Mouse (Mus musculus) forebrain, embryonic 12.5 days (tissue): ENCODE data around the gene Prss46. TPM values are rescaled to one million over a fixed set of nuclear protein-coding genes. Genes with fewer than 3 reads are reported as not detected.

Source experiments
- ATAC-seq: fragments of 200-750 bp; cut with Nextera tagmentation; 2 replicates; pipeline ENCODE4 v1.8.0; 2017; ENCODE audit warnings: moderate TSS enrichment; ENCODE audit not compliant: low FRiP score
- H3K27ac ChIP-seq: fragments of 300-500 bp; sonication (generic); 2 replicates; pipeline ENCODE4 v1.5.1; 2016; ENCODE audit warnings: mild to moderate bottlenecking
- H3K27me3 ChIP-seq: fragments of 300-500 bp; sonication (generic); 2 replicates; pipeline ENCODE4 v1.6.1; 2016; ENCODE audit warnings: mild to moderate bottlenecking
- H3K36me3 ChIP-seq: fragments of 300-500 bp; sonication (generic); replicated peaks from 2 replicates; pipeline ENCODE4 v1.6.1; 2016; ENCODE audit warnings: mild to moderate bottlenecking
- H3K4me1 ChIP-seq: fragments of 300-500 bp; sonication (generic); 2 replicates; pipeline ENCODE4 v1.6.1; 2016
- H3K4me2 ChIP-seq: fragments of 300-500 bp; sonication (generic); 2 replicates; pipeline ENCODE4 v1.6.1; 2016; ENCODE audit warnings: mild to moderate bottlenecking, moderate library complexity
- H3K4me3 ChIP-seq: fragments of 300-500 bp; sonication (generic); replicated peaks from 2 replicates; pipeline ENCODE4 v1.5.1; 2016; ENCODE audit warnings: mild to moderate bottlenecking
- H3K9ac ChIP-seq: fragments of 300-500 bp; sonication (generic); 2 replicates; pipeline ENCODE4 v1.6.1; 2016; ENCODE audit warnings: mild to moderate bottlenecking
- H3K9me3 ChIP-seq: fragments of 300-500 bp; sonication (generic); 2 replicates; pipeline ENCODE4 v1.6.1; 2016
- whole genome bisulfite sequencing: fragments of 180-500 bp; shearing (Covaris S2); methylation state at CpG from one replicate; pipeline ENCODE4 v1.1.7; 2016; 5-methylcytosine and 5-hydroxymethylcytosine counted together
- polyA plus RNA-seq: library from polyadenylated mRNA; unstranded; fragments of >200 nt; fragmentation: Nextera tagmentation; extraction: Ambion mirVana; gene quantifications from 2 replicates; pipeline ENCODE4 v1.2.1, GENCODE M21; 2016

The Prss46 gene
- polyA plus RNA-seq, 1 experiment from 2014 or later: not detected

- WGBS: 73% methylated on average over 19 of the region's 19 CpGs
- Histone ChIP-seq H3K9ac (no peak within 1 kb of the TSS), H3K9me3 (no peaks in the 10 kb centered on the region), H3K36me3 (no peaks in the 10 kb centered on the region), H3K4me3 (no peak within 1 kb of the TSS), H3K27me3 (no peaks in the 10 kb centered on the region), H3K4me1 (peaks cover 5% of the 10 kb centered on the region), H3K4me2 (0 out of 2 replicates have a peak within 1 kb of the TSS, but pooled peaks have one; percentile 15), H3K27ac (no peak within 1 kb of the TSS)
- ATAC-seq: no peak
Measured at GRCm38 (mm10) chr9:110834411-110834810, 9.9 kb upstream of the Prss46 start, which contains the start of gene Prss45. Gene Prss45, plus strand, starts transcription at chr9:110834588.

- WGBS: 33% methylated on average over 10 of the region's 10 CpGs
- 0 out of 2 replicates have a peak overlapping the region, but pooled peaks have one; percentile 15 for H3K4me2 ChIP-seq
Measured at GRCm38 (mm10) chr9:110834961-110835360, 9.3 kb upstream of the Prss46 start.

GRCm38 (mm10) chr9:110836112-110836511, 8.2 kb upstream of the Prss46 start:
- 51% methylated on average over 2 of the region's 2 CpGs for WGBS

More at GRCm38 (mm10) chr9:110834961-110835360, 9.3 kb upstream of the Prss46 start:
- Histone ChIP-seq H3K27me3 (no peaks in the 10 kb centered on the region), H3K4me3 (no peak overlapping the region), H3K4me1 (peaks cover 5% of the 10 kb centered on the region), H3K9me3 (no peaks in the 10 kb centered on the region), H3K36me3 (no peaks in the 10 kb centered on the region), H3K9ac (no peak overlapping the region), H3K27ac (no peak overlapping the region)
- no peak for ATAC-seq

GRCm38 (mm10) chr9:110840905-110841304, 3.4 kb upstream of the Prss46 start:
- H3K9me3 ChIP-seq: no peaks in the 10 kb centered on the region
- no peaks in the 10 kb centered on the region for H3K27me3 ChIP-seq
- peaks cover 9% of the 10 kb centered on the region for H3K4me1 ChIP-seq
- ATAC-seq: no peak
- H3K9ac ChIP-seq: no peak overlapping the region
- H3K4me2 ChIP-seq: no peak overlapping the region
- WGBS: 89% methylated on average over 6 of the region's 6 CpGs
- no peak overlapping the region for H3K27ac ChIP-seq
- H3K4me3 ChIP-seq: no peak overlapping the region
- no peaks in the 10 kb centered on the region for H3K36me3 ChIP-seq

More at GRCm38 (mm10) chr9:110836112-110836511, 8.2 kb upstream of the Prss46 start:
- H3K27me3 ChIP-seq: no peaks in the 10 kb centered on the region
- H3K4me3 ChIP-seq: no peak overlapping the region
- no peaks in the 10 kb centered on the region for H3K36me3 ChIP-seq
- no peak overlapping the region for H3K27ac ChIP-seq
- no peak for ATAC-seq
- no peaks in the 10 kb centered on the region for H3K9me3 ChIP-seq
- no peak overlapping the region for H3K4me2 ChIP-seq
- H3K9ac ChIP-seq: no peak overlapping the region
- peaks cover 10% of the 10 kb centered on the region for H3K4me1 ChIP-seq

GRCm38 (mm10) chr9:110841438-110841837, 2.9 kb upstream of the Prss46 start:
- H3K36me3 ChIP-seq: no peaks in the 10 kb centered on the region
- no peaks in the 10 kb centered on the region for H3K27me3 ChIP-seq
- H3K9me3 ChIP-seq: no peaks in the 10 kb centered on the region
- H3K4me1 ChIP-seq: peaks cover 5% of the 10 kb centered on the region; the same call in 1 of the 2 replicates
- H3K27ac ChIP-seq: no peak overlapping the region
- H3K9ac ChIP-seq: no peak overlapping the region
- WGBS: 86% methylated on average over 2 of the region's 2 CpGs
- no peak overlapping the region for H3K4me3 ChIP-seq
- ATAC-seq: no peak
- no peak overlapping the region for H3K4me2 ChIP-seq

GRCm38 (mm10) chr9:110849162-110849561, 4.9 kb downstream of the Prss46 start:
- no peak for ATAC-seq
- Histone ChIP-seq H3K4me1 (no peaks in the 10 kb centered on the region), H3K4me3 (no peak overlapping the region), H3K4me2 (no peak overlapping the region), H3K36me3 (no peaks in the 10 kb centered on the region), H3K27ac (no peak overlapping the region), H3K27me3 (no peaks in the 10 kb centered on the region), H3K9me3 (no peaks in the 10 kb centered on the region), H3K9ac (no peak overlapping the region)
- 85% methylated on average over 7 of the region's 7 CpGs for WGBS

GRCm38 (mm10) chr9:110855903-110856302, 11.6 kb downstream of the Prss46 start:
- ATAC-seq: no peak
- Histone ChIP-seq H3K27me3 (peaks cover 32% of the 10 kb centered on the region), H3K4me2 (no peak overlapping the region), H3K27ac (no peak overlapping the region), H3K9me3 (no peaks in the 10 kb centered on the region), H3K9ac (no peak overlapping the region), H3K4me1 (peaks cover 7% of the 10 kb centered on the region), H3K4me3 (no peak overlapping the region), H3K36me3 (no peaks in the 10 kb centered on the region)
- 72% methylated on average over 7 of the region's 7 CpGs for WGBS

- Histone ChIP-seq H3K4me3 (no peak overlapping the region), H3K36me3 (no peaks in the 10 kb centered on the region), H3K4me1 (peaks cover 7% of the 10 kb centered on the region), H3K27me3 (peaks cover 32% of the 10 kb centered on the region), H3K9me3 (no peaks in the 10 kb centered on the region), H3K9ac (no peak overlapping the region), H3K27ac (no peak overlapping the region), H3K4me2 (no peak overlapping the region)
- whole genome bisulfite sequencing: 70% methylated on average over 4 of the region's 4 CpGs
- ATAC-seq: no peak
Measured at GRCm38 (mm10) chr9:110856920-110857319, 12.6 kb downstream of the Prss46 start.

GRCm38 (mm10) chr9:110857781-110858472, 13.6 kb downstream of the Prss46 start, which contains the start of gene Prss50:
Gene Prss50, plus strand, starts transcription at chr9:110857967.
- no peaks in the 10 kb centered on the region for H3K36me3 ChIP-seq
- H3K4me3 ChIP-seq: peak within 1 kb of the TSS; percentile 35
- 11% methylated on average over 41 of the region's 50 CpGs for WGBS
- ATAC-seq: no peak
- peaks cover 7% of the 10 kb centered on the region for H3K4me1 ChIP-seq
- H3K27ac ChIP-seq: no peak within 1 kb of the TSS
- peak within 1 kb of the TSS; percentile 27; the same call in 1 of the 2 replicates for H3K9ac ChIP-seq
- peak within 1 kb of the TSS; percentile 59 for H3K4me2 ChIP-seq
- peaks cover 32% of the 10 kb centered on the region for H3K27me3 ChIP-seq
- no peaks in the 10 kb centered on the region for H3K9me3 ChIP-seq

GRCm38 (mm10) chr9:110858523-110858922, 14.2 kb downstream of the Prss46 start:
- H3K27ac ChIP-seq: no peak overlapping the region
- no peak for ATAC-seq
- H3K36me3 ChIP-seq: no peaks in the 10 kb centered on the region
- no peaks in the 10 kb centered on the region for H3K9me3 ChIP-seq
- H3K4me3 ChIP-seq: no peak overlapping the region
- H3K27me3 ChIP-seq: peaks cover 32% of the 10 kb centered on the region
- H3K9ac ChIP-seq: no peak overlapping the region
- peaks cover 7% of the 10 kb centered on the region for H3K4me1 ChIP-seq
- H3K4me2 ChIP-seq: no peak overlapping the region
- 64% methylated on average over 5 of the region's 5 CpGs for WGBS

- Histone ChIP-seq H3K27ac (no peak overlapping the region), H3K4me3 (no peak overlapping the region)
- WGBS: 84% methylated on average over 5 of the region's 5 CpGs
Measured at GRCm38 (mm10) chr9:110858967-110859596, 14.8 kb downstream of the Prss46 start.

GRCm38 (mm10) chr9:110871030-110871429, 26.7 kb downstream of the Prss46 start:
- no peak for ATAC-seq
- no peaks in the 10 kb centered on the region for H3K36me3 ChIP-seq
- H3K27ac ChIP-seq: no peak overlapping the region
- peaks cover 22% of the 10 kb centered on the region for H3K4me1 ChIP-seq
- WGBS: 18% methylated on average over 7 of the region's 7 CpGs
- peaks cover 31% of the 10 kb centered on the region for H3K27me3 ChIP-seq
- no peak overlapping the region for H3K4me2 ChIP-seq
- H3K9me3 ChIP-seq: no peaks in the 10 kb centered on the region
- no peak overlapping the region for H3K4me3 ChIP-seq
- no peak overlapping the region for H3K9ac ChIP-seq

More at GRCm38 (mm10) chr9:110858967-110859596, 14.8 kb downstream of the Prss46 start:
- no peaks in the 10 kb centered on the region for H3K36me3 ChIP-seq
- H3K9ac ChIP-seq: no peak overlapping the region
- H3K4me1 ChIP-seq: peaks cover 7% of the 10 kb centered on the region
- H3K9me3 ChIP-seq: no peaks in the 10 kb centered on the region
- ATAC-seq: no peak
- H3K4me2 ChIP-seq: no peak overlapping the region
- H3K27me3 ChIP-seq: peaks cover 32% of the 10 kb centered on the region
